Mouse (Mus musculus) stomach, embryonic 16.5 days (tissue): Measurements from ENCODE around the gene Plaur. TPM values are rescaled to one million over a fixed set of nuclear protein-coding genes. Genes with fewer than 3 reads are reported as not detected.

Experiments used
- ATAC-seq: fragments of 200-750 bp; cut with Nextera tagmentation; 2 replicates; pipeline ENCODE4 v1.8.0; 2017; ENCODE audit warnings: moderate number of reproducible peaks, moderate TSS enrichment; ENCODE audit not compliant: insufficient read depth, low FRiP score
- H3K27ac ChIP-seq: fragments of 300-500 bp; sonication (generic); 2 replicates; pipeline ENCODE4 v1.5.1; 2014; ENCODE audit warnings: low read length
- H3K27me3 ChIP-seq: fragments of 300-500 bp; sonication (generic); 2 replicates; pipeline ENCODE4 v1.6.1; 2014; ENCODE audit warnings: low read length, control low read depth, mixed read lengths; ENCODE audit not compliant: control insufficient read depth, insufficient read depth
- H3K36me3 ChIP-seq: fragments of 300-500 bp; sonication (generic); 2 replicates; pipeline ENCODE4 v1.6.1; 2014; ENCODE audit warnings: low read length; ENCODE audit not compliant: control insufficient read depth, insufficient read depth
- H3K4me1 ChIP-seq: fragments of 300-500 bp; sonication (generic); 2 replicates; pipeline ENCODE4 v1.6.1; 2014; ENCODE audit warnings: low read length, control low read depth, mixed read lengths; ENCODE audit not compliant: control insufficient read depth, insufficient read depth
- H3K4me2 ChIP-seq: fragments of 300-500 bp; sonication (generic); 2 replicates; pipeline ENCODE4 v1.6.1; 2014; ENCODE audit warnings: low read depth, low read length, mixed read lengths
- H3K4me3 ChIP-seq: fragments of 300-500 bp; sonication (generic); replicated peaks from 2 replicates; pipeline ENCODE4 v1.5.1; 2014; ENCODE audit warnings: mild to moderate bottlenecking, low read length
- H3K9ac ChIP-seq: fragments of 300-500 bp; sonication (generic); 2 replicates; pipeline ENCODE4 v1.6.1; 2014; ENCODE audit warnings: low read length
- H3K9me3 ChIP-seq: fragments of 300-500 bp; sonication (generic); replicated peaks from 2 replicates; pipeline ENCODE4 v1.6.1; 2016; ENCODE audit warnings: low read length, control low read depth; ENCODE audit not compliant: control insufficient read depth
- WGBS: fragments of 180-500 bp; shearing (Covaris S2); extraction: QIAGEN DNeasy Blood & Tissue Kit; methylation state at CpG from one replicate; pipeline ENCODE4 v1.1.7; 2014; 5-methylcytosine and 5-hydroxymethylcytosine counted together
- polyA plus RNA-seq: library from polyadenylated mRNA; unstranded; fragments of >200 nt; fragmentation: Nextera tagmentation; extraction: Ambion mirVana; gene quantifications from 2 replicates; pipeline ENCODE4 v1.2.1, GENCODE M21; 2015

The Plaur gene
- polyA plus RNA-seq, 1 experiment from 2014 or later, result 13.3 TPM

DNA sequence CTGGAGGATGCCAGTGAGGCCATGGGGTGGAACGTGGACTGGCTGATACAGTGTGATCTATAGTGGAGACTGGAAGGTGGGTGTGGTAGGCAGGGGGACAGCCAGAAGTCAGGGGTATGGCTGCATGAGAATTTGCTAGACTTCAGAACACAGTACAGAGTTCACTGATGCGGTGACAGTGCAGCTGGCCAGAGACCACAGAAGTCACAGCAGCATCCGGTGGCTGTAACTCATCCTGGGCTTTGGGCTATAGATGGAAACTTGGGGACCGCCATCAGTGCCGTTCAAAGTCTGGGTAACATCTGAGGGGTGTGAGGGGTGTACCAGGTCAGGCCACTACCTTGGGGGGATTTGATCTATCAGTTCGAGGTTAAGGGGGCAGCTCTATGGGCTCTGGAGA lies 61.4 kb downstream of the Plaur start:
- H3K36me3 ChIP-seq, result no peaks in the 10 kb centered on the region
- H3K4me1 ChIP-seq, result no peaks in the 10 kb centered on the region
- H3K27me3 ChIP-seq, result no peaks in the 10 kb centered on the region
- no peak overlapping the region for H3K4me2 ChIP-seq
- no peaks in the 10 kb centered on the region for H3K9me3 ChIP-seq
- H3K4me3 ChIP-seq, result no peak overlapping the region
- no peak overlapping the region for H3K27ac ChIP-seq
- ATAC-seq, result no peak
- WGBS, result 80% methylated on average over 6 of the region's 6 CpGs
- H3K9ac ChIP-seq, result no peak overlapping the region

GRCm38 (mm10) chr7:24524978-24525377 lies 62.7 kb downstream of the Plaur start:
- no peaks in the 10 kb centered on the region for H3K9me3 ChIP-seq
- 82% methylated on average over 6 of the region's 6 CpGs for WGBS
- no peaks in the 10 kb centered on the region for H3K36me3 ChIP-seq
- no peaks in the 10 kb centered on the region for H3K27me3 ChIP-seq
- H3K4me1 ChIP-seq, result peaks cover 5% of the 10 kb centered on the region; the same call in 1 of the 2 replicates
- H3K9ac ChIP-seq, result no peak overlapping the region
- no peak for ATAC-seq
- H3K27ac ChIP-seq, result no peak overlapping the region
- no peak overlapping the region for H3K4me2 ChIP-seq
- no peak overlapping the region for H3K4me3 ChIP-seq

Other genes starting within 250 kb of the Plaur start
- 5.4 and 6.3 TPM in 2 replicates for gene Zfp109, start 224.9 kb upstream of the Plaur start, polyA plus RNA-seq
- gene Zfp108, start 207.7 kb upstream of the Plaur start, polyA plus RNA-seq, result 3.9 TPM in 2 replicates
- 7.6 and 8.3 TPM in 2 replicates for gene Zfp93, start 192.1 kb upstream of the Plaur start, polyA plus RNA-seq
- 31.4 and 32.2 TPM in 2 replicates for gene Zfp61, start 161.3 kb upstream of the Plaur start, polyA plus RNA-seq
- 9.0 and 10.3 TPM in 2 replicates for gene Zfp94, start 145.8 kb upstream of the Plaur start, polyA plus RNA-seq
- gene Tescl, start 128.5 kb upstream of the Plaur start, polyA plus RNA-seq, result 0.15 TPM in 1 of 2 replicates, not detected in the other
- 11.6 and 36.4 TPM in 2 replicates for gene Lypd5, start 113.3 kb upstream of the Plaur start, polyA plus RNA-seq
- gene Kcnn4, start 92.2 kb upstream of the Plaur start, polyA plus RNA-seq, result 7.4 and 8.5 TPM in 2 replicates
- gene Smg9, start 62.9 kb upstream of the Plaur start, polyA plus RNA-seq, result 19.5 and 21.3 TPM in 2 replicates
- 0.17 and 0.26 TPM in 2 replicates for gene Irgc1, start 10.2 kb upstream of the Plaur start, polyA plus RNA-seq
- gene Cadm4, start 19.5 kb downstream of the Plaur start, polyA plus RNA-seq, result 4.4 TPM in 2 replicates
- 22.3 and 24.6 TPM in 2 replicates for gene Zfp428, start 44.5 kb downstream of the Plaur start, polyA plus RNA-seq
- 0.19 and 0.30 TPM in 2 replicates for gene AC161166.1, start 50.0 kb downstream of the Plaur start, polyA plus RNA-seq
- 5.5 and 5.6 TPM in 2 replicates for gene Irgq, start 68.2 kb downstream of the Plaur start, polyA plus RNA-seq
- gene Pinlyp, start 83.6 kb downstream of the Plaur start, polyA plus RNA-seq, result 16.4 and 26.0 TPM in 2 replicates
- gene Xrcc1, start 83.8 kb downstream of the Plaur start, polyA plus RNA-seq, result 91.4 and 114 TPM in 2 replicates
- gene Ethe1, start 125.1 kb downstream of the Plaur start, polyA plus RNA-seq, result 35.6 and 43.4 TPM in 2 replicates
- gene Zfp575, start 125.2 kb downstream of the Plaur start, polyA plus RNA-seq, result 3.5 and 4.0 TPM in 2 replicates
- 0.70 and 0.72 TPM in 2 replicates for gene Phldb3, start 148.3 kb downstream of the Plaur start, polyA plus RNA-seq
- gene Lypd3, start 174.1 kb downstream of the Plaur start, polyA plus RNA-seq, result 95.4 and 131 TPM in 2 replicates
- gene Tex101, start 214.2 kb downstream of the Plaur start, polyA plus RNA-seq, result not detected in 2 replicates
- not detected in 2 replicates for gene BC049730, start 246.8 kb downstream of the Plaur start, polyA plus RNA-seq